In genomic region chr13:54155822-54156221, GRCm38 (mm10) we compare ENCODE assay signal across 28 mouse cellular contexts. TPM values are rescaled to one million over a fixed set of nuclear protein-coding genes. Genes with fewer than 3 reads are reported as not detected.
"Had no signal": no experiment of that assay in that cellular context is flagged by ENCODE, and none has a peak within 500 bp of the region (broad histone marks: within the 10 kb centered on the region; RNA-seq: fewer than 3 reads in every experiment).

No protein-coding gene starts in this region.

- H3K27ac ChIP-seq: heart, adult 2 months; heart, embryonic 13.5 days; heart, embryonic 15.5 days; hindbrain, embryonic 13.5 days; hindbrain, embryonic 15.5 days; hindbrain, postnatal 0 days; kidney, embryonic 15.5 days; kidney, postnatal 0 days; limb, embryonic 13.5 days; limb, embryonic 15.5 days; liver, embryonic 12.5 days; liver, embryonic 14.5 days had no signal

- H3K4me3 ChIP-seq: heart, adult 2 months; heart, embryonic 13.5 days; heart, embryonic 15.5 days; hindbrain, embryonic 13.5 days; hindbrain, embryonic 15.5 days; kidney, embryonic 15.5 days; limb, embryonic 13.5 days; limb, embryonic 15.5 days; liver, embryonic 12.5 days had no signal

- DNase-seq: gastrocnemius, postnatal 14 days; gastrocnemius, postnatal 36 days; heart, adult 11 months; heart, adult 2 months; heart, postnatal 14 days; heart, postnatal 36 days; kidney, adult 11 months; kidney, adult 2 months; kidney, adult 9 months; kidney, postnatal 14 days; kidney, postnatal 36 days; layer of hippocampus, adult 9-11 months; layer of hippocampus, postnatal 36 days; left cerebral cortex, postnatal 4 days had no signal

- ATAC-seq: hindbrain, postnatal 0 days; intestine, embryonic 16.5 days; liver, embryonic 12.5 days had no signal

RNA-seq across cellular contexts. Expression of gene Hrh2, which starts 36.1 kb away (rescaled TPM):
- total RNA-seq: gastrocnemius, postnatal 14 days had no signal
- polyA plus RNA-seq: hindbrain, embryonic 11.5 days; kidney, embryonic 15.5 days; limb, embryonic 11.5 days; limb, embryonic 15.5 days had no signal
